Mouse (Mus musculus) right cerebral cortex, postnatal 4 days (tissue): Measurements from ENCODE around the gene Fkbp5.
A peak's percentile ranks its signal among the peaks of the same experiment; 100 is the strongest.
"Not testable (repeated sequence)": the region's sequence is repeated elsewhere in the genome, so short reads cannot be mapped to it uniquely, and the experiment has no call there.

Experiments used
- DNase-seq: peaks from one replicate; pipeline ENCODE4 v3.0.0-alpha.2; 2022

Fkbp5 gene

DNA sequence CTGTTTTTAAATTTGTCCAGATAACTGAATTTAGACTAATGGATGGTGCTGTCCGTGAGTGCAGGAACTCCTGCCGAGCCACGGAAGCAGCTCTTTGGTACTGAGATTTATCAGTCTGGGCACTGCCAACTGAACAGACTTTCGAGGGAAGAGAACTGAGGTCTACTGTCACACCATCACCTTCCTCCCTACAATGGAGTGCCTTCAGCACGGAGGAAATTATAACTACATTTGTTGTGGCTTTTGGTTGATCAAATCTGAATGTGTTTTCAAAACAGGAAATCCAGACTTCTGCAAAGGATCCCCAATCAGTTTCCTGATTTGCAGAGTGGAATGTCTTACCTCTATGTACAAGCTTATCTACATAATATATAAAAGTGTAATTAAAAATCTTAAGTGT is 99.6 kb downstream of the Fkbp5 start:
- no peak for DNase-seq

DNA sequence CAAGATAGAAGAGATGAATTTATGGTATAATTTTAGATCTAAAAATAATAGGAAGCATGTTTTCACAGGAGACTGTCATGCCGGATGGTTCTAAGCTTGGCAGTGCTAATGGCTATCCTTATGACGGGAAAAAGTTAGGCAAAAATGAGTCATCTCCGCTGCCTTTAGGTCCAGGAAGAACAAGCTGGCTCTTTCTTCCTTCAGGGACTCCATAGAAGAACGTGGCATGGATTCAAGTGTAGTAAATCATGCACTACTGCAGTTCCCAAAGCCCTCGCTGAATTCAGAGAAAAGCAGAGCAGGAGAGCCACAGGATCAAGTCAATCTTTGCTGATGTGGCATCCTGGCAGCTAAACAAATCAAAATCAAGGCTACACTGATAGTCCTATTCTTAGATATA is 102.1 kb downstream of the Fkbp5 start:
- no peak for DNase-seq

GRCm38 (mm10) chr17:28411381-28411960 is 105.9 kb downstream of the Fkbp5 start:
- DNase-seq = no peak

DNA sequence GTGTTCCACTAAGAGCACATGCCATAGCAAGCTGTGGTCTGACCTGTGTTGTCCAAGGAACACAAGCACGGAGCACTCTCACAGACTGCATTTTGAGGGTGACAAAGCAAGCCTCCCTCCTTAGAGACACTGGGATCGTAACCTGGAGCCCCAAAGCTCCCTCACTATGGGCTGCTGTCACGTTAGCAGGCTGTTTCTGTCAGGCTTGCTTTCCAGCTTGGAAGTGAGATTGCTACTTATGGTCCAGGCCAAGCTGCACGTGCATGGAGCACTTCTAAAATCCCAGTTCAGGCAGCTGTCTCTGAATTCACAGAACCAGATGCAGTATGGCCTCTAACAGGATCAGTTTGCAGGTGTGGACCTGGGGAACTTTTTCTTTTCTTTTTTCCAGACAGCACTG is 106.6 kb downstream of the Fkbp5 start:
- no peak for DNase-seq

- no peak for DNase-seq
Measured at GRCm38 (mm10) chr17:28408251-28408918, 108.9 kb downstream of the Fkbp5 start.

DNA sequence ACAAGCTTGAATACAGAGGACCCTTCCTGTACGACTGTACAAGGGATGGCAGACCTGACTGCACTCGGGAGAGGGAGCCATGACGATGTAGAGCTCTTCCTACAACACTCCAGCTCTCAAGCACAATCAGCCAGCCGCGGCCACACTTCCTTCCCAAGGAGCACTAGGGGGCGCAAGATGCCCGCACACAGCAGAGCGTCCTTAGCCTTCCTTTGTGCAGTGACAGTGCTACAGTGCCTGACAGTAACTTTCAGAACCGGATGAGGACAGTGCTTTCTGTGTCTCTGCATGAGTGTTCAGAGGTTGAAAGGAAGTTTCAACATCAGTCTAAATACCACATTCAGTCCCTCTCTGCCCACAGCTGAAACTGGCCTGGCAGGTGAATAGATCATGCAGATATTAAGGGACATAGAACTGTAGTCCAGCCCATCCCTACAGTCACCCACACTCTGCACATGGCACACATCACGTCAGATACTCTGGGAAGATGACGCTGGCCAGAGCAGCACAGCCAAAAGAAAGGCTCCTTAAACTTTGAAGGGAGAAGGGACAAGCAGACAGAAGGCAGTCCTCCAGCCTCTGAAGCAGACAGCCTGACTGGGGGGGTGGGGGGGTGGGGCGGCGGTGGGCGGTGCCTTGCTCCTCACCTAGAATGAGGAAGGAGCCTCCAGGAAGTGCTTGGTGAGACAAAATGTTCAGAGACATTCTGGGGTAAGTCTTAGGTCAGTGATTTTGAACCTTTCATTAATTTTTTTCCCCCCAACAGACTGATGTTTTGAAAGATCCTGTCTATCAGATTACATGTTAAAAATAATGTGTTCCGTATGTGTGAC is 109.7 kb downstream of the Fkbp5 start:
- peak; percentile 78 for DNase-seq

DNA sequence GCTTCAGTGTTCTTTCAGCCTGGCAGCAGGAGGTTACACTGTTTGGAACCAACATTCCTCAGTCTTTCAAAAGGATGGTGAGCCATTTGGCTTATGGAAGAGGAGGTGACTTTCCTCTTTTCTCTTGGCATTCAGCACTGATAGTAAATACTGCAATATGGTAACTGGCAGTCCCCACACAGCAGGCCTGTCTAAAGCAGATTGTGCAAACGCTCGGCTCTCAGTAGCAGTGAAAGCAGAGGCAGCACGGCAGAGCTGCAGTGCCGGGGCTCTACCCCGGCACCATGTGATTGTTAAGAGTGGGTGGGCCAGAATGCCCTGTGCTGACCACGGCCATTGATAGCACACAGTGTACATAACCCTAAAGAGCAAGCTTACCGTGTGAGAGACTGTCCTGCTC is 110.9 kb downstream of the Fkbp5 start:
- DNase-seq = no peak

- not testable (repeated sequence) for DNase-seq
Measured at GRCm38 (mm10) chr17:28404745-28405144, 112.6 kb downstream of the Fkbp5 start.

DNA sequence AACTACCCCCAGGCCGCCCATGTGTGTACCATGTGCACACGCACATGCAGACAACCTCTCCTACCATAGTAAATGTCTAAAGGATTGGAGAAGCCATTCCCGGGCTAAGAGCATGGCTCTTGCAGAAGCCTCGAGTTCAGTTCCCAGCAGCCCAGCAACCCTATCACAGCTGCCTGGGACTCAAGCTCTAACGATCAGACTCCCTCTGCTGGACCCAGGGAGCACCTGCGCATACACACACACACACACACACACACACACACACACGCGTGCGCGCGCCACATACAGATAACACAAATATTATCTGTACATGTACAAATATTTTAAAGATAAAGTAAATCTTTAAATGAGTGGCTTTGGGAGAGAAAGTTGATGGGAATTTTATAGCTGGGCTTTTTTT is 113.0 kb downstream of the Fkbp5 start:
- no peak for DNase-seq

DNA sequence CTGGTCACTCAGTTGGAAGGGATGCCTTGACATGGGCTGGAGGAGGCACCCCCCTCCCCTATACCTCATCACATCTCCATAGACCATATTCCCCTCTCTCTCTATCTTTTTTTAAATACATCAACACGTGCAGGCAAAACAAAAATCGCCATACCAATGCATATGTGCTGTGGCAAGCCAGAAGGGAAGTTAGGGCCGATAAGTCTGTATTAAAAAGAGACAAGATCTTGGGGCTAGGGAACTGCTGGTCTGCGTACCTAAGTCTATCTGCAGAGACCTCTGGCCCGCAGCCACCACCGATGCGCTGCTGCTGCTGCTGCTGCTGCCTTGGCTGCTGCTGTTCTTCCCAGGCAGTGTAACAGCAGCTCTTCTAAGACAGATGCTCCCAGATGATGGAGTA is 122.3 kb downstream of the Fkbp5 start:
- DNase-seq = no peak

DNA sequence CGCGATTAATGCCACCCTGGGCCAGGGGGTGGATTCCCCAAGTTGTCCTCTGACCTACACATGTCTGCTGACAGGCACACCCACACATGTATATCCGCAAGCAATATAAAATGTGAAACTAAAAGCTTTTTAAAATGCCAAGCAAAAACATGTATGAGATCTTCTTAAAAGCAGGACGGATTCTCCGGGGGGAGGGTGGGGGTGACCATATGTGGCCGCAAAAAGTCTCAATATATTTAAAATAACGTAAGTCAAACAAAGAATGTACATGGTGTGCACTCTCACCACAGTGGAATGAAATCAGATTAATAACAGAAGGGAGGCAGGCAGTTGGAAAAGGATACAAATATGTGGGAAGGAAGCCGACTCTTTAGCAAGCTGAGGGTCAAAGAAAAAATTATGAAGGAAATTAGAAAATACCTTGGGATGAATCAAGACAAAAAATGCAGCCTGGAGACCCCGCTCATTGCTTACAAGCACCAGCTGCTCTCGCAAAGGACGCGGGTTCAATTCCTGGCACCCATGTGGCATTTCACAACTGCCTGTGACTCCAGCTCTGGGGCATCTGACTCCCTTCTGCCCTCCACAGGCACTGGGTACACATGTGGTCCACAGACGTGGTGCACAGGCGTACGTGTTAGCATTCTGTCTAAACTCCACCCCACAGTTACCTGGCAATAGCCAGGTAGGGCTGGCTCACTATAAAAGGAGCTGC is 123.1 kb downstream of the Fkbp5 start:
- DNase-seq = no peak

DNA sequence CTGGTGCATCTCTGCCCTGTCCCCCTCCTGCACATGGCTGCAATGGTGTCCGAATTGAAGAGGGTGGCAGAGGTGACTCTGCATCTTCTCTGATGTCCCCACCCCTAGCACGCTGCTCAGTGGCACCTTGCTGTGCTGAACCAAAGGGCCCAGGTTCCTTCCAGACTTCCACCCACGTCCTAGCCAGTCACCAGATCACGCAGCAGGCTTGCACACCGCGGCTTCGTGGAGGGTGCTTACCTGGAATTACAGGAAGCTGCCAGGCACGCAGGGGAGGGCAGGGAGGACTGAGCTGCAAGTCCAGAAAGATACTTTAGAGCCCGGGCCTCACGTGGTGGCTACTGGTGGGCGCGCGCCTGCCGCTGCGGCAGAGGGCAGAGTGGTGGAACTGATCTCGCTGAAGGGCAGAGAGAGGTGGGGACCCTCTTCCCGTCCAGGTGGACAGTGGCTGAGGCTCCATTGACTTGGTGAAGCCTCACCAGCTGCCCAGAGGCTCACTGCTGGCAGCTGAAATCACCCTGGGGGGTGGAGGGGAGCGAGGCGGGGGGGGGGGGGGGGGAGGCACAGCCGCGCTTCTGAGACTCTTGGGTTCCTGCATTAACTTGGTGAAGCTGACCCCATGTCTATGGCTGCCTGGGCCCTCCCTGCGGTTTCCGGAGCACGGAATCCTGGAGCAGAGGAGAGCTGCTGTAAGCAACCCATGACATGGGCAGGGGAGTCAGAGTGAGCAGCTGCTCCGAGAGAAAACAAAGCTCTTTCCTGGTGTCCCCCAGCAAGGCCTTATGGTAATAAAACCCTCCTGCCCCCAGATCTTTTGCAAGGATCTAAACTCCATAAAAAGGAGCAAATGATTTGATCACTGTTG is 125.5 kb downstream of the Fkbp5 start:
- DNase-seq = no peak

GRCm38 (mm10) chr17:28388534-28388933 is 128.8 kb downstream of the Fkbp5 start:
- DNase-seq = no peak

GRCm38 (mm10) chr17:28386150-28386905 is 131.0 kb downstream of the Fkbp5 start:
- peak; percentile 93 for DNase-seq

GRCm38 (mm10) chr17:28384298-28384697 is 133.0 kb downstream of the Fkbp5 start:
- DNase-seq = peak; percentile 38

GRCm38 (mm10) chr17:28380255-28380654 is 137.1 kb downstream of the Fkbp5 start:
- no peak for DNase-seq

DNA sequence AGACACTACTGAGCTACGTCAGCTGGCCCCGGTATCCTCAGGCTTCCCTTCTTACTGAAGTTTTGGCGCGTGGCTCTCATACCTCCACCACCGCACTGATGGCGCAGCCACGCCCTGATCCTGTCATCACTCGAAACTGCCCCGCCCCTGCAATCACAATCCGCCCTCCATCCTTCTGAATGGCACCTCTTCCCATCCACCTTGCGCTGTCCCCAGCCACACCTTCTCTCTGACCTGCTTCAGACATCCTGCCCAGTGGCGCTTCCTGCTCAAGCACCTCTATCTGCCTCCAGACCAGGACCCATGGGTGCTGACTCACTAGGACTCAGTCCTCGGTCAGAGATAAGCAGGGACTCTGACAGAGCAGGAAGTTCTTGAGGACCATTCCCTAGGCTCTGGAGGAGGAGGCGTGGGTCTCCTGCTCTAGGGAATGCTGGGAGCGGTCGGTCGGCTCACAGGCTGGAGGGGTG is 141.7 kb downstream of the Fkbp5 start:
- no peak for DNase-seq

- no peak for DNase-seq
Measured at GRCm38 (mm10) chr17:28374494-28374893, 142.8 kb downstream of the Fkbp5 start.

DNA sequence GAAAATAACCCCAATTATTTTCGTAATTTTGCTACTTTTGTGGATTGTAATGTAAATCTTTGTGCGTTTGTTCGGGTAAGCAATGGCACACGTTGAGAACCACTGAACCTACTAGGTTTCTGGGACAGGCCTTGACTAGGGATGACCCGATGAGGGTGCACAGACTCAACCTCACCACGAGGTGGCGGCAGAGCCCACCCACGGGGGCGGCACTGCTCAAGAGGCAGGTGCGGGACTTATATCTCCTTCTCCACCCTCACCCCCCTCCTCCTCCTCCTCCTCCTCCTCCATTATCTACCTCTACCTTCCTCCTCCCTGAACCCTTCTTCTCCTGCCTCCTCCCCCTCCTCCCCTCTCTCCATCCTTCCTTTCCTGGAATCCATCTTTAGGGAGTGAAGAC is 143.5 kb downstream of the Fkbp5 start:
- DNase-seq = peak; percentile 47

DNA sequence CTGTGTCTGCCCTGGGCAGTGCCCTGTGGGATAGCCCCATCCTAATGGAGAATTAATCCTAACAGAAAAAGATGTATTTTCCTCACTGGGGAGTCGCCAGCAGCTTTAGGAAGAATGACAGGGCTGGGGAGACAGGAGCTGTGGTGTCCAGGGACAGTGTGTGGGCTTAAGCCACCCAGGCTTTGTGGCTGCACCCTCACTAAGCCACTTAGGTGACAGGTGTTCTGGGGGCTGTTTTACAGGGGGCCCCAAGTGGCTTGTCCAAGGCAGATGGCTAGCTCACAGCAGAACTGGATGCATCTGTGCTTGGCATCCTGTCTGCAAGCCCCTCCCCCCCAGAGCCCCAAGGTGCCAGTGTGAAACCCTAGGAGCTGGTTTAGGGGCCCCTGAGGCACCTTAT is 145.4 kb downstream of the Fkbp5 start:
- no peak for DNase-seq

- DNase-seq = no peak
Measured at GRCm38 (mm10) chr17:28371286-28371685, 146.0 kb downstream of the Fkbp5 start.

DNA sequence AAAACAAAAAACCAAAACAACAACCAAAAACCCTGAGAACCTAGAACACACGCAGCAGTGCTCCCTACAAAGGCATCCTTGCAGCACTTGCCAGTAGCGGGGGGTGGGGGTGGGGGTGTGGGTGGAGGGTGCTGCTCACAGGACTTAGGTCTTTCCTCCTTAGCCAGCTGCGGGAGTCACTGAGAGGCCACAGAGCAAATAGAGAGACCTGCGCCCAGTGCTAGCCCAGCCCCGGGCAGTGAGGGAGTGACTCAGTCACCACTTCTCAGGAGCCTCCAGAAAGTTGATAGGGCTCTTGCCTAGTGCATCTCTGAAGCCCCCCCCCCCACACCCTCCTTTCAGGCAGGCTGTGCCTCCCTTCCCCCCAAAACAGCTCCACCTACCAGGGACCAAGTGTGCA is 148.3 kb downstream of the Fkbp5 start:
- no peak for DNase-seq
